Mouse (Mus musculus) forebrain, embryonic 12.5 days (tissue): ENCODE results near the gene Invs. TPM values are rescaled to one million over a fixed set of nuclear protein-coding genes. Genes with fewer than 3 reads are reported as not detected.

Experiments
- ATAC-seq: fragments of 200-750 bp; cut with Nextera tagmentation; 2 replicates; pipeline ENCODE4 v1.8.0; 2017; ENCODE audit warnings: moderate TSS enrichment; ENCODE audit not compliant: low FRiP score
- H3K27ac ChIP-seq: fragments of 300-500 bp; sonication (generic); 2 replicates; pipeline ENCODE4 v1.5.1; 2016; ENCODE audit warnings: mild to moderate bottlenecking
- H3K27me3 ChIP-seq: fragments of 300-500 bp; sonication (generic); 2 replicates; pipeline ENCODE4 v1.6.1; 2016; ENCODE audit warnings: mild to moderate bottlenecking
- H3K36me3 ChIP-seq: fragments of 300-500 bp; sonication (generic); replicated peaks from 2 replicates; pipeline ENCODE4 v1.6.1; 2016; ENCODE audit warnings: mild to moderate bottlenecking
- H3K4me1 ChIP-seq: fragments of 300-500 bp; sonication (generic); 2 replicates; pipeline ENCODE4 v1.6.1; 2016
- H3K4me2 ChIP-seq: fragments of 300-500 bp; sonication (generic); 2 replicates; pipeline ENCODE4 v1.6.1; 2016; ENCODE audit warnings: mild to moderate bottlenecking, moderate library complexity
- H3K4me3 ChIP-seq: fragments of 300-500 bp; sonication (generic); replicated peaks from 2 replicates; pipeline ENCODE4 v1.5.1; 2016; ENCODE audit warnings: mild to moderate bottlenecking
- H3K9ac ChIP-seq: fragments of 300-500 bp; sonication (generic); 2 replicates; pipeline ENCODE4 v1.6.1; 2016; ENCODE audit warnings: mild to moderate bottlenecking
- H3K9me3 ChIP-seq: fragments of 300-500 bp; sonication (generic); 2 replicates; pipeline ENCODE4 v1.6.1; 2016
- WGBS: fragments of 180-500 bp; shearing (Covaris S2); methylation state at CpG from one replicate; pipeline ENCODE4 v1.1.7; 2016; 5-methylcytosine and 5-hydroxymethylcytosine counted together
- polyA plus RNA-seq: library from polyadenylated mRNA; unstranded; fragments of >200 nt; fragmentation: Nextera tagmentation; extraction: Ambion mirVana; gene quantifications from 2 replicates; pipeline ENCODE4 v1.2.1, GENCODE M21; 2016

Gene Invs
- polyA plus RNA-seq, 1 experiment from 2014 or later = 10.5 TPM

DNA sequence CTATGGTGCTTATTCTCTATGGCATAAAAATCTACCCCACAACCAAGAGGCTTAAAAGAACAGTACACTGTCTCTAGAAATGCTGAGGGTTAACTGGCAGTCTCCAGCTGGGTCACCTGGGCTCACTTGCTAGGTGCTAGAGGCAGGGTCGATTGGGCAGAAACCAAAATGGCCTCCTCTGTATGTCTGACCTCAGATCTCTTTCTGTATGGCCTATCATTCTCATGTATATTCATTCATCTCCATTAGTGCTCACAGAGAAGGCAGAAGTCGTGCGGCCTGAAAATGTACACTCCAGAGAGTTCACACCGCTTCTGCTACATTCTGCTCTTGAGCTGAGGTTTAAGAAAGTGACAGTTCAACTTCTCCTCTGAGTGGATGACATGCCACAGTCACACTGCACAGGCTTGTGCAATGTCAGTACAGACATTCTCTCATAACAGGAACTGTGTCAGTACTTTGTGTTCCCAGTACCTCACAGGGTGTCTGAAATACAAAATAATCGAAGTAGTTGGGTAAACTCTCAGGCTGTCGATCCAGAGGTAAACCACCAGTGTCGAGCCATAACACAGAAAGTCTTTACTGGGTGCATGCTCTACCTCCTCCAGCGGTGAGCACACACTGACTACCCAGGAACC, 139.4 kb downstream of the Invs start:
- H3K27ac ChIP-seq = no peak overlapping the region
- H3K9ac ChIP-seq = no peak overlapping the region
- H3K4me2 ChIP-seq = no peak overlapping the region
- H3K9me3 ChIP-seq = no peaks in the 10 kb centered on the region
- ATAC-seq = no peak
- peaks cover 10% of the 10 kb centered on the region; the same call in 1 of the 2 replicates for H3K36me3 ChIP-seq
- H3K27me3 ChIP-seq = no peaks in the 10 kb centered on the region
- H3K4me1 ChIP-seq = no peaks in the 10 kb centered on the region
- no peak overlapping the region for H3K4me3 ChIP-seq
- WGBS = 90% methylated on average over 8 of the region's 8 CpGs

DNA sequence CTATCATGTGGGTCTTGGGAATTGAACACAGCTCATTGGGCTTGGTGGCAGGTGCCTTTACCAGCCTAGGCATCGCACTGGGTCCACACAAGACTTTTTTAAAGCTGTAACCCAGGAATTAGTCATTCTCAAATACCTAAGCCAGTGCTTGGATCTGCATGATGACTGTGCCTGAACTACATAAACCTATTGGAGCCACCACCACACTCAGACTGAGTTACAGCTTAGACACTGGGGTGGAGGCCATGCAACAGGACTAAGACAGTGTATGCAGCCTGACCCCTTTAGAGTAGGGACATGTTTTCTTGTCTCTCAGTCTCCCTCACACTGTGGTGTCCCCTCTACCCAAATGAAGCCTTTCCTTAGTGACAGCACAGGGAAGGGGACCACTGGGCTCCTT, 143.1 kb downstream of the Invs start:
- no peaks in the 10 kb centered on the region for H3K27me3 ChIP-seq
- no peak overlapping the region for H3K4me3 ChIP-seq
- H3K9ac ChIP-seq = no peak overlapping the region
- no peak overlapping the region for H3K27ac ChIP-seq
- ATAC-seq = no peak
- H3K4me1 ChIP-seq = no peaks in the 10 kb centered on the region; the same call in 1 of the 2 replicates
- no peaks in the 10 kb centered on the region for H3K9me3 ChIP-seq
- 100% methylated on average over 1 of the region's 1 CpGs for WGBS
- H3K4me2 ChIP-seq = no peak overlapping the region
- peaks cover 10% of the 10 kb centered on the region; the same call in 1 of the 2 replicates for H3K36me3 ChIP-seq

DNA sequence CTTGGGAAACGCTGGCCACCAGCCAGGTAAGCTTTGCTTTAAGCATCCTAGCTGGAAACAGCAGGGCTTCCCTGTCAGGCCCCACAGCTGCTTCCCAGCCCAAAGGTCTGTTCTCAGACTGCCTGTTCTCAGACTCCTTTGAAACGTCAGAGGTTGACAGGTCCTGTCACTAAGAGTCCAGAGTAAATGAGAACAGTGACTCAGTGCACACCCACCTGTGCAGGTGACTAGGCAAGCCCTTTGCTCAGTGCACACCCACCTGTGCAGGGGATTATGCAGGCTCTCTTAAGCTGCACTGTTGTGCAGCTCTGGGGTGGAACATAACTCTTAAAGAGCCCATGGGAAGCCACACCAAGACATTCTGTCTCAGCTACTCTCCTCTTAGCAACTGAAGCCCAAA, 144.2 kb downstream of the Invs start:
- H3K36me3 ChIP-seq = peaks cover 10% of the 10 kb centered on the region

DNA sequence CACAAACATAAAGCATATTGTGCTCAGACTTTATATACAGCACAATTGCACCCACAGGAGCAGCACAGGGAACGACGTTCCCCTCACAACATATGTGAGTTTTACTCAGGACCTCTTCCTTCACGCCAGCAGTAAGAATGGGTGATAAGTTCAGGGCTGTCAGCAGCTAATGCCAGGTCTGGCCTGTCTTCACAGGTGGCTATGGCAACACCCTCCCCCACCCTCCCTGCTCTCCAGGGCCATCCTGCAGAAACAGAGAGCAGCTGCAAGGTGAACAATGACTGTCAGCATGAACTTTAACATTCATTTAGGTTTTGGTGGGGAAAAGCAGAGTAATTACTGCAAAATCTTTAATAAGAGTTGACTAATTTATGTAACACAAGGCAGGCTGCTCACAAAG, 147.9 kb downstream of the Invs start:
- Histone ChIP-seq H3K4me3 (no peak overlapping the region), H3K4me1 (no peaks in the 10 kb centered on the region; the same call in 1 of the 2 replicates), H3K27me3 (no peaks in the 10 kb centered on the region), H3K27ac (no peak overlapping the region), H3K36me3 (peaks cover 36% of the 10 kb centered on the region), H3K9me3 (no peaks in the 10 kb centered on the region), H3K9ac (no peak overlapping the region), H3K4me2 (no peak overlapping the region)
- ATAC-seq = no peak
- WGBS = 83% methylated on average over 3 of the region's 3 CpGs

More for the DNA sequence above, 144.2 kb downstream of the Invs start:
- H3K27ac ChIP-seq = no peak overlapping the region
- H3K4me3 ChIP-seq = no peak overlapping the region
- WGBS = 62% methylated on average over 2 of the region's 2 CpGs
- H3K27me3 ChIP-seq = no peaks in the 10 kb centered on the region
- H3K4me1 ChIP-seq = no peaks in the 10 kb centered on the region; the same call in 1 of the 2 replicates
- H3K9me3 ChIP-seq = no peaks in the 10 kb centered on the region
- H3K4me2 ChIP-seq = no peak overlapping the region
- ATAC-seq = no peak
- H3K9ac ChIP-seq = no peak overlapping the region

DNA sequence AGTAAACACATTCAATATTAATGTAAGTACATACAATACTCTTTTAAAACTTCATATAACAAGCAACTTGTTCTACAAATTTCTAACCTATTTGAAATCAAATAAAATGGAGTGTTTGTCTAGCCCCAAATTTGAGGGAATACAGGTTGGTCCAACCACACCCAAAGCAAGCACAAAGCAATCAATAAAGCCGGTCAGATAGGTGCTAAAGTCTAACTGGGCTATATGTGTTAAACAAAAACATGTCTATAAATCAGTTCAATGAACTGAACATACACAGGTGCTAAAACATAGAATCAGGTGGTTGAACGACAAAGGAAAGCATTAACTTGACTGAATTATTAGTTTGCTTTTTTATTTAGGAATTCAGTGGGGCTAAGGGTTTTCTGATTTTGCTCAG, 148.5 kb downstream of the Invs start:
- no peak overlapping the region for H3K9ac ChIP-seq
- H3K4me1 ChIP-seq = no peaks in the 10 kb centered on the region; the same call in 1 of the 2 replicates
- H3K36me3 ChIP-seq = peaks cover 42% of the 10 kb centered on the region
- WGBS = 87% methylated on average over 2 of the region's 2 CpGs
- no peak overlapping the region for H3K4me3 ChIP-seq
- no peak overlapping the region for H3K4me2 ChIP-seq
- H3K27ac ChIP-seq = no peak overlapping the region
- H3K9me3 ChIP-seq = no peaks in the 10 kb centered on the region
- no peak for ATAC-seq
- H3K27me3 ChIP-seq = no peaks in the 10 kb centered on the region

DNA sequence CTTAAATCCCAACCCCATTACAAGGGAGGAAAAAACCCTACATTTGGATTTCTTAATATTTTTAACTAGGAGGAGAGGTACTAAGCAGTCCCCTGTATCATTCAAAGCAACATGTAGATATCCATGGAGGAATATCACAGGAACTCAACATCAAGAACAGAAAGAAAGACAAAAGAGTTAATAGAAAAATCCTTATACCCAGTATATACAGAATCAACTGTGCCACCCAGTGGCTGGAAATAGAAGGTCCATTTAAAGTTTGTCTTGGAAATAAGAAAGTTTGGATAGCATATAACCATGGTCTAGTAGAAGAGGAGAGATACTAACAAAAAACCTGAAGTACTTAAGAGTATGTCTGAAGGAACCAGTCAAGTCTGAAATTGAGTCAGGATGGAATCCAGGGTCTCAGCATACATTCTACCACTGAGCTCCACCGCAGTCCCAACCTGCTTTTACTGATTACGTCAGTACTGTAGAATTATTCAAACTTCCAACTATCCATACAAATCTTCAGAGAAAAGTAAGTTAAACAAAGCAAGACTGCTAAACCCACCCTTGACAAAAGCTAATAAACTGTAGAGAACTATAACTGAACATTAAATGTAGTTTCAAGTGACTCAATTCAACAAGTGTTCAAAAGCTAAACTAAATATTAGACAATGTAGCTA, 174.7 kb downstream of the Invs start:
- Histone ChIP-seq H3K36me3 (peaks cover 54% of the 10 kb centered on the region), H3K4me1 (no peaks in the 10 kb centered on the region), H3K27ac (no peak overlapping the region), H3K9ac (no peak overlapping the region), H3K4me3 (no peak overlapping the region), H3K4me2 (no peak overlapping the region), H3K27me3 (no peaks in the 10 kb centered on the region), H3K9me3 (no peaks in the 10 kb centered on the region)
- no peak for ATAC-seq
- 98% methylated on average over 2 of the region's 2 CpGs for WGBS

DNA sequence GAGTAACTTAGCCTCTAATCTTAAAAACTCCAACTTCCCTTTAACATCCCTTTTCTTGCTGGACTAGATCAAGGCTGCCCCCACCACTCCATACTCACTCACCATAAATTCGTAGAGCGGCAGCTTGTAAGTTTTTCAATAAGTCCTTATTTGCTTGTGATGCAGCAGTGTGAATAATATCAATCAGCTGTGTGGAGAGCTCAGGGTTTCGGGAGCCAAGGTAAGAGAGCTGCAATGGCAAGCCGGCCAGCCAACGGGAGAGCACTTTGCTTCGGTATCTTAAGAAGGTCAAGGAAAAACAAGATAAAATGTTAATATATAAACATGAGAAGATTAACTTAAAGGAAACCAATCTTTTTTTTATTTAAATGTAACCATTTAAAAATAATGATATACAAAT, 178.9 kb downstream of the Invs start:
- H3K27ac ChIP-seq = no peak overlapping the region
- H3K4me3 ChIP-seq = no peak overlapping the region
- ATAC-seq = no peak
- no peak overlapping the region for H3K4me2 ChIP-seq
- WGBS = 96% methylated on average over 6 of the region's 6 CpGs
- H3K4me1 ChIP-seq = no peaks in the 10 kb centered on the region
- H3K27me3 ChIP-seq = no peaks in the 10 kb centered on the region
- no peak overlapping the region for H3K9ac ChIP-seq
- H3K9me3 ChIP-seq = no peaks in the 10 kb centered on the region
- peaks cover 49% of the 10 kb centered on the region for H3K36me3 ChIP-seq

DNA sequence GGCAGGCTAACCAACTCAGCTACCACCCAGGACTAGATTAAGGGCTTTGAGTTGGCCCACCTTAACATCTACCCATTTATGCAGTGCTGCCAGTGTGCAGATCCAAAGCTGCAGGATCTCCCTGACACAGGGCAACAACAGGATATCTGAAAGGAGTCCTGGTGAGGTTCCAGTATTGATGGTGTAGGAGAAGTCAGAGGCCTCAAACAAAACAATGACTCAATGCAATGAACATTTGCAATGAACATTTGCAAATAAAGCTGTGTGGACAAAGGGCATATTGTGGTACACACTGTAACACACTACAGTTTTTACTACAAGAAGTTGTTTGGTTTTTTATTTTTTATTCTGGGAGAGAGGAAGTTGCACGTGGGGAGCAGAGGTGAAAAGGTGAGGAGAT, 181.5 kb downstream of the Invs start:
- Histone ChIP-seq H3K27me3 (no peaks in the 10 kb centered on the region), H3K4me3 (no peak overlapping the region), H3K9me3 (no peaks in the 10 kb centered on the region), H3K4me1 (no peaks in the 10 kb centered on the region), H3K4me2 (no peak overlapping the region), H3K9ac (no peak overlapping the region), H3K27ac (no peak overlapping the region), H3K36me3 (peaks cover 44% of the 10 kb centered on the region)
- ATAC-seq = no peak
- WGBS = 85% methylated on average over 1 of the region's 1 CpGs

DNA sequence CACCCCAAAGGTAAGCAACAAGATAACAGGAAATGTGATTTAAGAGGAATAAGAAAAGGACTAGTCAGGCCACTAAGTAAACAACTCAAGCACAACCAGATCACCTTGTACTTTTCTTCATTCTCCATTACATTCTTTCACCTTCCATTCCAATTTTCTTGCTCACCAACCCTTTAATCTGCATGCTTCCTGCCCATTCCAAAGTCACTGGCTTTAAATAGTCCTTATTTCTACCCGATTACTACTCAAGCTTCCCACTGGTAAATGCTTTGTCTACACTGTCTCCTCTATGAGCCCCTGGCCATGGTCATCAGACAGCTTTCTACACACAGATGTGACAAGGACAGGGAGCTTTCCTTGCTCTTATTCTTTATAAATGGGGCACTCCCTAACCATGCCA, 191.4 kb downstream of the Invs start:
- Histone ChIP-seq H3K4me2 (peak overlapping the region; percentile 29; the same call in 1 of the 2 replicates), H3K9me3 (no peaks in the 10 kb centered on the region), H3K27me3 (no peaks in the 10 kb centered on the region), H3K27ac (no peak overlapping the region), H3K4me3 (no peak overlapping the region), H3K4me1 (peaks cover 20% of the 10 kb centered on the region), H3K9ac (no peak overlapping the region), H3K36me3 (peaks cover 22% of the 10 kb centered on the region)
- no peak for ATAC-seq
- 59% methylated on average over 1 of the region's 1 CpGs for WGBS

DNA sequence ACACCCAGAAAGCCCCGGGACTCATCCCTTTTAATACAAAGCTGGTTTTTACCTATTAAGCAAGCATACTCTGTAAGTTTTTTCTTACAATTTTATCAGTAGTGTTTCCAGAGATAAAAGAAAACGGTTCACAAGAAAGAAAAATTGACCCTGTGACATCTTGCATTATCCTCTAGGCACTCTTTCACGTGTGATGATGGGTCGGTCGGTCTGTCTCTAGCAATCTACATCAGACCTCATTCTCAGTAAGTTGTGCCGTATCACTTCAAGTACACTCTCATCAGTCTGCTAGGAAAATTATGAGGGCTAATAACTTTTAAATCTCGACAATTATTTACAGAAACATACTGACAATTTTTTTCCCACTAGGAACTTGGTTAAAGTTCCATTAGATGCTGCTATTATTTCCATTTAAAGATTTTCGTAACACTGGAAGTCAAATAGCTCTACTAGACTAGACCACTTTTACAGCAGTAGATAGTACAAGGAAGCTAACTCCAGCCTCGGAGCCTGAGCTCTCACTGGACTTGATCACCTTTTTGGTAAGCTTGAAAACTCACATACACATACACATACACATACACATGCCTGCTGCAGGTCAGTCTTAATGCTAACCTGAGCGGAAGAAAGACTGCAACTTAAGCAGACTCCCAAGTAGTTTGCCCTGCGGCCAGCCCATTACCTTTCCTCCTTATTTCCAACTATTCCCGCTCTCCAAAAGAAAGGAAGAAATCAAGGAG, 192.7 kb downstream of the Invs start:
- 23% methylated on average over 12 of the region's 12 CpGs for WGBS
- H3K27me3 ChIP-seq = no peaks in the 10 kb centered on the region
- H3K9me3 ChIP-seq = no peaks in the 10 kb centered on the region
- H3K4me3 ChIP-seq = peak overlapping the region; percentile 80
- ATAC-seq = no peak
- peak overlapping the region; percentile 92 for H3K9ac ChIP-seq
- H3K36me3 ChIP-seq = peaks cover 12% of the 10 kb centered on the region
- no peak overlapping the region for H3K27ac ChIP-seq
- H3K4me2 ChIP-seq = peak overlapping the region; percentile 76
- H3K4me1 ChIP-seq = peaks cover 20% of the 10 kb centered on the region

DNA sequence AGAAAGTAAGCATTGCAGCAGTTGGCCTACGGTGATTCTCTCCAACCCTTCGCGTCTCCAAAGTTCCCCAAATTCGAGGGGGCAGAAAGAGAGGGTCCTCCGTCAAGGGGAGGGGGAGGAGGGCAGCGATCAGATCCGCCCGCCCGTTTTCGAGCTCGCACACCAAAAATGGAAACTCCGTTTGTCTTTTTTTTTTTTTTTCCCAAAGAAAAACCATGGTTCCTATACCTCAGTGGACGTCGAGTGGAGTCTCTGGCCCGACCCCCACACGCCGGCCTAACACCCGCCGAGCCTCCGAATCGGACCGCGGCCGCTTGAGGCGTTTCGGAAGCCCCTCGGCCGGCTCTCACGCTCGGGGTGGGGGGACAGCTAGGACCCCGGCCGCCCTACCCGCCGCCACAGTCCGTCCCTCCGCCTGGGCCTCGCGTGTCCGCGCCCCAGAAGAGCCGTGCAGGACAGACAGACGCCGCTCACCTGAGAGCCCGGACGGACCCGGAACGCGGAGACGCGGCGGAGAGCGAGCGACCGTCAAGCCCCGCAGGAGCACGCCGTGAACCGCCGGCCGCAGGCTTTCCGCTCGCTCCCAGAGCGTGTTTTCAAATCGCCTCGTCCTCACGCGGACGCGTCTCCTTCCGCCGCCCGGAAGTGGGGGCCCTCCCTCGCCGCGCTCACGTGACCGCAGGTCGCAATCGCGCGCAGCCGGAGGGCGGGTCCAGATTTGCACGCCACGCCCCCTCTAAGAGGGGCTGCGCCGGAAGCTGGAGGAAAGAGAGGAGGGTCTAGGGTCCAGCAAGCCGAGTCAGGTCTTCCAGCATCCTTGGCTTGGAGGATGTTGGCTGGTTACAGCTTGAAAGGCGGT, 193.5 kb downstream of the Invs start, which contains the start of gene Tex10:
TSS of gene Tex10 (minus strand) at position 668 of the 859 bp plus-strand sequence.
- peaks cover 8% of the 10 kb centered on the region for H3K36me3 ChIP-seq
- peak within 1 kb of the TSS; percentile 76 for H3K4me2 ChIP-seq
- peaks cover 20% of the 10 kb centered on the region for H3K4me1 ChIP-seq
- ATAC-seq = peak; percentile 97
- peak within 1 kb of the TSS; percentile 92 for H3K9ac ChIP-seq
- WGBS = under 1% methylated on average over 89 of the region's 89 CpGs
- H3K9me3 ChIP-seq = no peaks in the 10 kb centered on the region
- peak within 1 kb of the TSS; percentile 82 for H3K27ac ChIP-seq
- peak within 1 kb of the TSS; percentile 80 for H3K4me3 ChIP-seq
- H3K27me3 ChIP-seq = no peaks in the 10 kb centered on the region

DNA sequence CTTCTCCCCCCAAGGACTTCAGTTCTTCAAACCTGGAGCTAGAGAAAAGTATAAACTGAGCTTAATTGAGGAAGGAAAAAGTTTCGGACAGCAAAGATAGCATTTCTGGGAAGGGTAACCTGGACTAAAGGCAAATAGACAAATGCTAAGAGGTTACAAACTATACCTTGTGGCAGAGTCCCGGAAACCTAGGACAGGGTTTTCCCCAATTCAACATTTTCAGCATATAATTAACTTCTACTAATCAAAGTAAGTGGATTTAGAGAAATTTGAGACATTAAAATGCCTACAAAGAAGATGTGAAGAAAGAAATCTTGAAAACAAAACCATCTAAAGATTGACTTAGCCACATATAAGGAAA, 194.1 kb downstream of the Invs start:
- Histone ChIP-seq H3K27me3 (no peaks in the 10 kb centered on the region), H3K36me3 (peaks cover 2% of the 10 kb centered on the region), H3K9me3 (0 out of 2 replicates have a peak, but pooled peaks cover under 1% of the 10 kb centered on the region), H3K4me2 (peak overlapping the region; percentile 76), H3K4me1 (peaks cover 20% of the 10 kb centered on the region), H3K27ac (peak overlapping the region; percentile 82; the same call in 1 of the 2 replicates), H3K4me3 (peak overlapping the region; percentile 80), H3K9ac (no peak overlapping the region)
- WGBS = 80% methylated on average over 2 of the region's 2 CpGs
- no peak for ATAC-seq
